Mouse (Mus musculus): Measurements from ENCODE around the gene Cnot8. TPM values are rescaled to one million over a fixed set of nuclear protein-coding genes. Genes with fewer than 3 reads are reported as not detected.

The Cnot8 gene
- polyA plus RNA-seq, 1 experiment from 2014 or later = 78.3 TPM

DNA sequence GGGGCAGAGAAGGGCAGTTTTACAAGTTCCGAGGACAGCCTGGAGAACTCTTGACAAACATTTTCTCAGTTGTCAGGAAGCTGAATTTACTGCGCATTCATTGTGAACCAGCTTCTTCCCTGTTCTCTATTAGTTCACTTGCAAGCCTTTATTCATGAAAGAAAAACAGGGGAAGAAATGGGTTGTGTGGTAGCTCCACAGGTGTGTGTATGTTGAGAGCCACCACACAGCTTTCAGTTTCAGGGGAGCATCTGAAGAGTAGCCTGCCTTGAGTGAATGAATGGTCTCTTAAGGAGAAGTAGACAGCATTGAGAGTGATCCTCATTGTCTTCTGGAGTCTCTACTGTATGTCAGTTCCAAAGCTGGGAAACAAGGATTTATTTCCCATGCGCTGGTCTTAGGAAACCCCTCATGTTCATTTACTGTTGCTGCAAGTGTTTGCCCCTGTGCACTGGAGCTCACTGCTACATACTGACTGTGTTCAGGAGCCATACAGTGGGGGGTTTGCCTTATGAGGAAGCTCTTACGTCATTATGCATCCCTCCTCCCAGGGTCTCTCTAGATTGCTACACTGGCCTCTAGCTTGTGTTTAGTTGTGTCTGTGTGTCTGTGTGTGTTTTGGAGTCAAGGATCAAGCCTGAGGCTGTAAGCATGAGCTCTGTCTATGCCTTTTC is 3.8 kb downstream of the Cnot8 start:
- Histone ChIP-seq H3K9me3 (no peaks in the 10 kb centered on the region), H3K36me3 (peaks cover 24% of the 10 kb centered on the region), H3K4me3 (replicated peaks) (no peak overlapping the region), H3K4me1 (replicated peaks) (peaks cover 11% of the 10 kb centered on the region), H3K4me2 (replicated peaks) (no peak overlapping the region), H3K9ac (no peak overlapping the region), H3K27me3 (replicated peaks) (no peaks in the 10 kb centered on the region), H3K27ac (no peak overlapping the region)
- ATAC-seq = no peak
- 85% methylated on average over 4 of the region's 4 CpGs for WGBS

DNA sequence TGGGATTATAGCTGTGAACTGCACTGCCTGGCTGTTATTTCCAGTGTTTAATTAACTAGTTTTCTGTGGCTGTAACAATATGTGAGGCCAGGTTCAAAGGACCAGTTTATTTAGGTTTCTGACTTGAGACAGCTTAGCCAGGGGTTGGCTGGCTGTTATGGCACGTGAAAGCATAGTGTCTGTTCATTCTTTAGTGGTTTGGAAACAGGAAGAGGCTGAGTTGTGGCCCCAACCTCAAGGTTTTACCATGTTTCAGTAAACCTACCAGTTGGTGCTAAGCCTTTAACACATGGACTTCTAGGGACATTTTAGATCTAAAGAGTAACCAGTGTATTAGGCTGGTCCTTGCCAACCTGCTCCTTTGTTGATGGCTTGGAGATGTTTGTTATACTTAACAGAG is 12.6 kb downstream of the Cnot8 start:
- Histone ChIP-seq H3K4me3 (replicated peaks) (no peak overlapping the region), H3K4me1 (replicated peaks) (no peaks in the 10 kb centered on the region), H3K9ac (no peak overlapping the region), H3K27ac (no peak overlapping the region), H3K4me2 (replicated peaks) (no peak overlapping the region), H3K36me3 (peaks cover 49% of the 10 kb centered on the region), H3K27me3 (replicated peaks) (no peaks in the 10 kb centered on the region), H3K9me3 (no peaks in the 10 kb centered on the region)
- no peak for ATAC-seq
- 73% methylated on average over 1 of the region's 1 CpGs for WGBS

DNA sequence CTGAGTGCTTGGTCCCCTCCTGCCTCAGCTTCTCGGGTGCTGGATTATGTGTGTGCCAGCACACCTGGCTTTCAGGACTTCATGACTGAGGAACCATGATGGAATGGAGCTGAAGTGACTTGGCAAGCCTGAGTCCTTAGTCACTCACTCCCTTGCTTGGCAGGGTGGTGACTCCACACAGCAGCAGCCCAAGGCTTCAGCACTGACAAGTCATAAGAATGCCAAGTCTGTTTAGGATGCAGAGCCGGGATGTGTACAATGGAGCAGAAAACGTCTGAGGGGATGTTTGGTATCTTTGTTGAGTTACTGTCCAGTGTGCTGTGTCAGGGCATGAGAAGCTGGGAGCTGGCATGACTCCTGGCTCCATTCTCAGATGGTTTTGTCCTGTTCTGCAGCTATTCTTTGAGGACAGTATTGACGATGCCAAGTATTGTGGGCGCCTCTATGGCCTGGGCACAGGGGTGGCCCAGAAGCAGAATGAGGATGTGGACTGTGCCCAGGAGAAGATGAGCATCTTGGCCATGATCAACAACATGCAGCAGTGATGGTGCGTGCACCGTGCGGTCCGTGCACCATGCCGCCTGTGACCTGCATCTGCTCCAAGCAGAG is 13.2 kb downstream of the Cnot8 start:
- H3K36me3 ChIP-seq = peaks cover 55% of the 10 kb centered on the region
- no peaks in the 10 kb centered on the region for H3K4me1 ChIP-seq (replicated peaks)
- no peak overlapping the region for H3K4me3 ChIP-seq (replicated peaks)
- no peaks in the 10 kb centered on the region for H3K9me3 ChIP-seq
- H3K27me3 ChIP-seq (replicated peaks) = no peaks in the 10 kb centered on the region
- no peak for ATAC-seq
- no peak overlapping the region for H3K27ac ChIP-seq
- H3K4me2 ChIP-seq (replicated peaks) = no peak overlapping the region
- WGBS = 88% methylated on average over 10 of the region's 10 CpGs
- H3K9ac ChIP-seq = no peak overlapping the region

DNA sequence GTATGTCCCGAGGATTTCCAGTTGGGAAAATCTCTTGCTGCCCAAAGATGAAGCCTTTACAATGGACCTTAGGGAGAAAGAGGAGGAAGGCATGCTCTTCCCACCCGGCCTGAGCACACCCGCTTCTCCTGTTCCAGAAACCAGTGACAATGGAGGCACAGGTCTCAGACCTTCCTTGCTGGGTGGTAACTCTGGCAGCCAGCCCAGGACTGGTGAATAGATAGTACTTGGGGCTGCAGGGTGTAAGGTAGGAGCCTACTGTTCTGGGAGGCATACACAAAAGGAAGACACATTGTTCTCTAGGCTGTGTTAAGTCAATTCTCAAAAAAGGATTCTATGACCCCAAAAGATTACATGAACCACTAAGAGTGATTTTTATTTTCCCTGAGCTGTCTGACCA is 16.7 kb downstream of the Cnot8 start:
- H3K4me2 ChIP-seq (replicated peaks) = no peak overlapping the region
- no peaks in the 10 kb centered on the region for H3K4me1 ChIP-seq (replicated peaks)
- no peak overlapping the region for H3K27ac ChIP-seq
- H3K9ac ChIP-seq = no peak overlapping the region
- no peak for ATAC-seq
- no peaks in the 10 kb centered on the region for H3K9me3 ChIP-seq
- peaks cover 37% of the 10 kb centered on the region for H3K36me3 ChIP-seq
- no peaks in the 10 kb centered on the region for H3K27me3 ChIP-seq (replicated peaks)
- 83% methylated on average over 3 of the region's 3 CpGs for WGBS
- H3K4me3 ChIP-seq (replicated peaks) = no peak overlapping the region

DNA sequence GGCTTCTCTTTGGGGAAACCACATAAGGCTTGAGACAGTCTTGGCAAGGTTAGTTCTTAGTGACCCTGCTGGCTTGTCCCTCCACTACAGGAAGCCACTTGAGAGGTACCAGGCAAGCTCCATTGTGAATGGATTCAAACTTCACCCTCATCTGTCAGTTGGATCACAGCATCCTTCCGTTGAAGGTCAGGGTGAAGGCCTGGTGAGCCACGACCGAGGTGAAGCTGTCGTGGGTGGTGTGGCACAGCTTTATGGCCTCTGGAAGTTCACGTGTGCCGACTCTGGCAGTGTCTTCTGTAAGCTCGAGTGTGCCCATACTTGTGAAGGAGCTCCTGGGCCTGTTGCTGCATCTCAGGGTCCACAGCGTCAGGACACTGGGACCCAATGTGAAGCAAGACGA is 17.4 kb downstream of the Cnot8 start:
- no peak for ATAC-seq
- H3K9ac ChIP-seq = no peak overlapping the region
- WGBS = 88% methylated on average over 9 of the region's 9 CpGs
- no peak overlapping the region for H3K27ac ChIP-seq
- H3K27me3 ChIP-seq (replicated peaks) = no peaks in the 10 kb centered on the region
- H3K4me3 ChIP-seq (replicated peaks) = no peak overlapping the region
- peaks cover 34% of the 10 kb centered on the region for H3K36me3 ChIP-seq
- no peaks in the 10 kb centered on the region for H3K9me3 ChIP-seq
- H3K4me1 ChIP-seq (replicated peaks) = no peaks in the 10 kb centered on the region
- no peak overlapping the region for H3K4me2 ChIP-seq (replicated peaks)

DNA sequence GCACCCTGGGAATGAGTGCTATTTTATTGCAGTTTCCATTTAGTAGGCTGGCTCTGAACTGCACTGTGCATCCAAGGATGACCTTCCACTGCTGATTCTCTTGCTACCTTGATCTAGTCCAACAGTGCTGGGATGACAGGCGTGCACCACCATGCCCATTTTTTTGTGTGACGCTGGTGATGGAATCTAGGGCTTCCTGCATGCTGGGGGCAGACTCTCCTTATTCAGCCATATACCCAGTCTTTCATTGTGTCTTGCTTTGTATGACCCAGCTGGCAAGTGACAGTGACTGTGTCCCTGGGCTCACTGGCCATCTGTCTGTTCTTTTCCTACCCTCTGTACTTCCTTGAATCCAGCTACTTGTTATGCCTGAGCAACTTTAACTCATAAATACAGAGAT is 19.8 kb downstream of the Cnot8 start:
- WGBS = 93% methylated on average over 2 of the region's 2 CpGs
- Histone ChIP-seq H3K4me3 (replicated peaks) (no peak overlapping the region), H3K36me3 (peaks cover 33% of the 10 kb centered on the region), H3K9ac (no peak overlapping the region), H3K27ac (no peak overlapping the region), H3K4me2 (replicated peaks) (no peak overlapping the region), H3K9me3 (no peaks in the 10 kb centered on the region), H3K4me1 (replicated peaks) (no peaks in the 10 kb centered on the region), H3K27me3 (replicated peaks) (no peaks in the 10 kb centered on the region)
- ATAC-seq = no peak

DNA sequence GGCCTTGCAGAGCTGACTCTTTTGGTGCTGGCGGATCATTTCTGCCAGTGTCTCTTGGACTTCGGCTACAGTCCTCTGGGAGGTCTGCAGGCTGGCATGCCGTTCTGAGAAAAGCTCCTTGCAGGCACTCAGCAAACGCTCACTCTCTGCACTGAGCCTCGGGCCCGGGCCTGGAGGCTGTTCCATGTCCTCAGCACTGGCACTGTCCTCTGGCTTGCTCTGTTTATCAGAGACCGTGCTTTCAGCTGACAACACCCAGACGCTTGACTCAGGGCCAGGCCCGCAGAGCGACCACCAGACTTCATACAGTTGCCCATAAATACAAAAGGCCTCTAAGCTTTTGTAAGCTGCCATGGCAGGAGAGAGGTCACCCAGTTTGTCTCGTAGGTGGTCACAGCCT is 21.1 kb downstream of the Cnot8 start:
- Histone ChIP-seq H3K4me2 (replicated peaks) (no peak overlapping the region), H3K27me3 (replicated peaks) (no peaks in the 10 kb centered on the region), H3K27ac (no peak overlapping the region), H3K4me1 (replicated peaks) (no peaks in the 10 kb centered on the region), H3K4me3 (replicated peaks) (no peak overlapping the region), H3K9ac (no peak overlapping the region), H3K36me3 (peaks cover 36% of the 10 kb centered on the region), H3K9me3 (no peaks in the 10 kb centered on the region)
- ATAC-seq = no peak
- 64% methylated on average over 11 of the region's 11 CpGs for WGBS

DNA sequence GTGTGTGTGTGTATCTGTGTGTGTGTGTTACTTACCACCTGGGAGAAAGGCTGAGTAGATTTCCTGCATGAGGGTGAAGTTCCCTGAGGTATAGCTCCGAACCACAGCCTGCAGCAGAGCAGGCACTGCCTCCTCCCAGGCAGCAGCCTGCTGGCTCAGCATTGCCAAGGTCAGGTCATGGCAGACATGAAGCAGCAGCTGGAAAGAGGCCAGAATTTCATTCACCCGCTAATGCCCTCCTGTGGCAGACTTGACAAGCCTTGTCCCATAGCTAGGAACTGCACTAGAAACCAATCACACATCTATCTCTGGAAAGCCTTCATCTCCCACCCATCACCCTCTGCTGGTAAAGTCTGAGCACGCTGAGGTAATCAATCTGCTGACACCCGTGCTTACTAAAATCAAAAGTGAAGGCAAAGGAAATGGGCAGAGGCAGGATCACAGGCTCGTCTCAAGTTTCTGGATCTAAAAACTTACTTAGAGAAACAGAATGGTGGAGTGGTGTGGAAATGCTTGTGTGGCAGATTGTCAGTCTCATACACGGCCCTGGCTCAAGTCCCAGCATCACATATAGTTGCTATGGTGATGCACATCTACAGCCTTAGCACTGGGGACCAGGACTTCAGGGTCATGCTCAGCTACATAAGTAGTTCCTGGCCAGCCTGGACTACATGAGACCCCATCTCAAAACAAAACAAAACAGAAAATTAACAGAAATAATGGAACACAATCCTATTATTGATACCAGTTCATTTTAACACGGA is 22.6 kb downstream of the Cnot8 start:
- Histone ChIP-seq H3K27ac (no peak overlapping the region), H3K9me3 (no peaks in the 10 kb centered on the region), H3K27me3 (replicated peaks) (no peaks in the 10 kb centered on the region), H3K9ac (no peak overlapping the region), H3K36me3 (peaks cover 27% of the 10 kb centered on the region), H3K4me1 (replicated peaks) (no peaks in the 10 kb centered on the region), H3K4me2 (replicated peaks) (no peak overlapping the region), H3K4me3 (replicated peaks) (no peak overlapping the region)
- peak; percentile 31; the same call in 1 of the 2 replicates for ATAC-seq
- 70% methylated on average over 7 of the region's 7 CpGs for WGBS

DNA sequence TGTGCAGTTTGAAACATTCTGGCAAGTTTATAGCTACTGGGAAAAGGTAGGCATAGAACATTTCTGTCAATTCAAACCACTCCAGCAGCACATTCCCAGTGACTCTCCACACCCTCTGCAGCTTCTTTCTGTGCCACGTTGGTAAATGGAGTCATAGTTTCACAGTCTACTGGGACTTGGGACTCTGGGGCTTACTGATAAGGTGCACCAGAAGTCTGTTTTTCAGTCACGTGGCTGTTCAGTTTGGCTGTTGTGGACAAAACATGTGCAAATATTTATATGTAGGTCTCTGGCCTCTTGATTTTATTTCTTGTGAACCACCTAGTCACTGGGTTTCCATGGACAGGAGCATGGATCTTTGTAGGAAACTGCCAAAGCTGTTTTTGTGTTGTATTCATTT is 23.6 kb downstream of the Cnot8 start:
- H3K4me3 ChIP-seq (replicated peaks) = no peak overlapping the region

DNA sequence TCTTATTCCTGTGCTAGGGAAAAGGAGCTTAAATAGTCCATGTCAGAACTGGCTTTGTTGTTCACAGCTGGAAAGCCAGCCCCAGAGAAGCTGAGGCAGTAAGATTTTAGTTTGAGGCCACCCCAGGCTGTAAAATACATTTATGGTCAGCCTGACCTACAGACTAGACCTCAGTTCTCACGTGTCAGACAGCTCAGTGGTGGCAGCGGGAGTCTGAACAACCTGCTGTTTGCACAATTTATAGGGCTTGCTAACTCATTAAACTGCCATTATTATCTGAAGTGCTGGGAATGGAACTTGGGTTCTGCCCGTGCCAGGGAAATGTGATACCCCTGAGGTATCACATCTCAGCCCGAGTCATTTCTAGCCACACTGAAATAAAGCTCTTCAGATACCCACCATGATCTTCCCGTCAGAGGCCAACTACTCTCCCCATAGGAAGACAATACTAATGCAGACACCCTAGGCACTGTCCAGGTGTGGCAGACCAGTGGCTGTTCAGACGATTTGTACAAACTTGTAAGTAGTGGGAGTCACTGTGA is 25.4 kb downstream of the Cnot8 start:
- 0 out of 2 replicates have a peak overlapping the region, but pooled peaks have one; percentile 36 for H3K27ac ChIP-seq
- no peak overlapping the region for H3K4me3 ChIP-seq (replicated peaks)
- WGBS = 55% methylated on average over 6 of the region's 6 CpGs
- no peaks in the 10 kb centered on the region for H3K27me3 ChIP-seq (replicated peaks)
- no peaks in the 10 kb centered on the region for H3K4me1 ChIP-seq (replicated peaks)
- peaks cover 25% of the 10 kb centered on the region for H3K36me3 ChIP-seq
- no peaks in the 10 kb centered on the region for H3K9me3 ChIP-seq
- H3K4me2 ChIP-seq (replicated peaks) = no peak overlapping the region
- ATAC-seq = peak; percentile 76
- H3K9ac ChIP-seq = no peak overlapping the region

More for the DNA sequence above, 23.6 kb downstream of the Cnot8 start:
- Histone ChIP-seq H3K4me1 (replicated peaks) (no peaks in the 10 kb centered on the region), H3K9ac (no peak overlapping the region), H3K4me2 (replicated peaks) (no peak overlapping the region), H3K27ac (no peak overlapping the region), H3K27me3 (replicated peaks) (no peaks in the 10 kb centered on the region), H3K9me3 (no peaks in the 10 kb centered on the region), H3K36me3 (peaks cover 21% of the 10 kb centered on the region)
- ATAC-seq = peak; percentile 54; the same call in 1 of the 2 replicates
- 66% methylated on average over 2 of the region's 2 CpGs for WGBS

DNA sequence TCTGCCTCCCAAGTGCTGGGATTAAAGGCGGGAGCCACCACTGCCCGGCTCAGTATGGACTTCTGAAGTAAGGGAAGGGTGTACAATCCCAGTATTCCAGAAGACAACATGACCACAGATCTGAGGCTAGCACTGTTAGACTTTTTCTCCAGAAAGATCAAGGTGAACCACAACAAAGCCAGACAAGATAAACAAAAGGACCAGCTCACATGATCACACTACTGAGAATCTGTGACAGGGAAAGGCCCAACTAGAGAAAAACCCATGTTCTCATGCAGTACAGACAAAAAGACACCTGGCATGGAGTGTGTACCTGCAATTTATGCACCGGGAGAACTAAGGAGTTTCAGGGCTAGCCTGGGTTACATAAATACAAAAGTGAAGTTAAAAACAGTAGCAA is 28.1 kb downstream of the Cnot8 start:
- peaks cover 40% of the 10 kb centered on the region for H3K36me3 ChIP-seq
- H3K9ac ChIP-seq = no peak overlapping the region
- no peaks in the 10 kb centered on the region for H3K27me3 ChIP-seq (replicated peaks)
- no peak for ATAC-seq
- 97% methylated on average over 3 of the region's 3 CpGs for WGBS
- no peak overlapping the region for H3K4me2 ChIP-seq (replicated peaks)
- H3K27ac ChIP-seq = no peak overlapping the region
- no peaks in the 10 kb centered on the region for H3K4me1 ChIP-seq (replicated peaks)
- no peaks in the 10 kb centered on the region for H3K9me3 ChIP-seq
- no peak overlapping the region for H3K4me3 ChIP-seq (replicated peaks)

DNA sequence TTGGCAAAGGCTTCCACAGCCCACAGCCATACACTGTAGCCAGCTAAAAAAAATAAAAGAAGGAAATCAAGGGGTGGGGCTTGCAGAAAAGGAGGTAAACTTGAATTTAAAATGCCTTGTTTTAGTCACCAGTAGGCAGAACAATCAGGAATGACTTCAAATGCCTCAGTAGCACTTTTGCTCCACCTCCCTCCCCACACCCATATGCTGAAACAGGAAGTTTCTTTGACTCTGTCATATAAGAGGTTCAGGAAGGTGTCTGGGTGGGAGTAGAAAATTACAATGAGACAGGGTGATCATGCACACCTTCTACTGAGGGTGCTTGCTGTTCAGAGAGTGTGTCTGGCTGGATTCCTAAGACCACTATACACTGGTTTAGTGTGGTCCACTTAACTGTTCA is 30.9 kb downstream of the Cnot8 start:
- no peak for ATAC-seq
- Histone ChIP-seq H3K4me1 (replicated peaks) (no peaks in the 10 kb centered on the region), H3K36me3 (peaks cover 40% of the 10 kb centered on the region), H3K9me3 (no peaks in the 10 kb centered on the region), H3K4me3 (replicated peaks) (no peak overlapping the region), H3K9ac (no peak overlapping the region), H3K27me3 (replicated peaks) (no peaks in the 10 kb centered on the region), H3K4me2 (replicated peaks) (no peak overlapping the region), H3K27ac (no peak overlapping the region)

All from intestine, embryonic 15.5 days (tissue).